Mouse (Mus musculus) midbrain, embryonic 14.5 days (tissue): ENCODE data around the gene Vat1. TPM values are rescaled to one million over a fixed set of nuclear protein-coding genes. Genes with fewer than 3 reads are reported as not detected.
A peak's percentile ranks its signal among the peaks of the same experiment; 100 is the strongest.

Experiments
- ATAC-seq: fragments of 200-750 bp; cut with Nextera tagmentation; 2 replicates; pipeline ENCODE4 v1.8.0; 2017; ENCODE audit warnings: moderate number of reproducible peaks, moderate library complexity; ENCODE audit not compliant: low FRiP score, low TSS enrichment
- DNase-seq: peaks from one replicate; pipeline ENCODE4 v3.0.0-alpha.2; 2015
- H3K27ac ChIP-seq: fragments of 300-500 bp; sonication (generic); replicated peaks from 2 replicates; pipeline ENCODE4 v1.5.1; 2014; ENCODE audit warnings: mild to moderate bottlenecking, low read depth, low read length, moderate library complexity
- H3K27me3 ChIP-seq: fragments of 300-500 bp; sonication (generic); 2 replicates; pipeline ENCODE4 v1.6.1; 2014; ENCODE audit warnings: low read length, control low read depth, mixed read lengths; ENCODE audit not compliant: control insufficient read depth, insufficient read depth
- H3K36me3 ChIP-seq: fragments of 300-500 bp; sonication (generic); 2 replicates; pipeline ENCODE4 v1.6.1; 2014; ENCODE audit warnings: low read length, control low read depth; ENCODE audit not compliant: control insufficient read depth, insufficient read depth
- H3K4me1 ChIP-seq: fragments of 300-500 bp; sonication (generic); 2 replicates; pipeline ENCODE4 v1.6.1; 2014; ENCODE audit warnings: mild to moderate bottlenecking, antibody characterized with exemption, low read length, control low read depth; ENCODE audit not compliant: control insufficient read depth, insufficient read depth
- H3K4me2 ChIP-seq: fragments of 300-500 bp; sonication (generic); 2 replicates; pipeline ENCODE4 v1.6.1; 2014; ENCODE audit warnings: mild to moderate bottlenecking, low read length, moderate library complexity
- H3K4me3 ChIP-seq: fragments of 300-500 bp; sonication (generic); replicated peaks from 2 replicates; pipeline ENCODE4 v1.5.1; 2014; ENCODE audit warnings: low read depth, low read length
- H3K9ac ChIP-seq: fragments of 300-500 bp; sonication (generic); replicated peaks from 2 replicates; pipeline ENCODE4 v1.6.1; 2014; ENCODE audit warnings: mild to moderate bottlenecking, low read length, moderate library complexity
- H3K9me3 ChIP-seq: fragments of 300-500 bp; sonication (generic); 2 replicates; pipeline ENCODE4 v1.6.1; 2016; ENCODE audit warnings: low read length, control low read depth, mixed read lengths; ENCODE audit not compliant: control insufficient read depth
- WGBS: fragments of 180-500 bp; shearing (Covaris S2); extraction: QIAGEN DNeasy Blood & Tissue Kit; methylation state at CpG from one replicate; pipeline ENCODE4 v1.1.7; 2014; 5-methylcytosine and 5-hydroxymethylcytosine counted together
- polyA plus RNA-seq: library from polyadenylated mRNA; unstranded; fragments of >200 nt; fragmentation: Nextera tagmentation; extraction: Ambion mirVana; gene quantifications from 2 replicates; pipeline ENCODE4 v1.2.1, GENCODE M21; 2014

Gene Vat1
- polyA plus RNA-seq, 1 experiment from 2014 or later: 99.9 TPM

DNA sequence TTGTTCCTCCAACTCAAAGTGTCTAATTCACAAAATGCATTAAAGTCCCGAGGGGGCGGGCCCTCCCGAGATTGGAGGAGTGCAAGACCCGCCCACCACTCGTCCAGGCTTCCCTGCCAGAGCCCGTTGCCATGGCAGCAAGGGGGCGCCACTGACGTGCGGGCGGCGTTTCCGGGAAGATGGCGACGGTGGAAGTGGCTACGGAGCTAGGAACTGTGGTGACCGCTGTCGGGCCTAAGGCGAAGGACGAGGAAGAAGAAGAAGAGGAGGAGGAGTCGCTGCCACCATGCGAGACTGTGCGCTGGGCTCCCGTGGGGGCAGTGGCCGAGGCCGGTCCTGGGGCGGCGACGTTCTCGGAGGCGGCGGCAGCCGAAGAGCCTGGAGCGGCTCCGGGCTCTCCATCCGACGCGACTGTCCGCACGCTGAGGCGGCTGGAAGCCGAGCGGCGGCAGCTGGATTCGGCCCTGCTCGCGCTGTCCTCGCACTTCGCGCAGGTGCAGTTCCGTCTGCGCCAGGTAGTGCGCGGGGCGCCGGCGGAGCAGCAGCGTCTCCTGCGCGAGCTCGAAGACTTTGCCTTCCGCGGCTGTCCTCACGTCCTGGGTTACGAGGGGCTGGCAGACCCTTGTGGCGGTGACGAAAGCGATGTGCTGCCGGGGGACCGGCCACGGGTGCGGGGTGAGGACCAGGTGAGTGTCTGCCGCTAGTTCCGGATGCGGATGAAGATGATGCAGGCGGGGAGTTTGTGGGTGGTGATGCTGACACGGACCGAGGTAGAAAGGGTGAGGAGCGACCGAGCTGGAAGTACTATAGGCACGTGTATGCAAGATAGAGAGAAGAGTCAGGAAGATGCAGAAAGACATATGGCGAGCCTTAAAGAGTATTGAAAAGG, 40.9 kb downstream of the Vat1 start, which contains the start of the genes Rundc1 and Ptges3l:
Gene Rundc1 (plus strand): TSS at position 161 of the 889 bp plus-strand sequence.
Gene Ptges3l (minus strand): TSS at position 409 of the 889 bp plus-strand sequence.
- peak within 1 kb of the TSS; percentile 79 for H3K4me2 ChIP-seq
- H3K9me3 ChIP-seq: no peaks in the 10 kb centered on the region
- H3K27me3 ChIP-seq: no peaks in the 10 kb centered on the region
- under 1% methylated on average over 81 of the region's 81 CpGs for WGBS
- peaks cover 14% of the 10 kb centered on the region for H3K36me3 ChIP-seq
- DNase-seq: peak; percentile 99
- H3K9ac ChIP-seq: peak within 1 kb of the TSS; percentile 80
- peak; percentile 90 for ATAC-seq
- H3K27ac ChIP-seq: peak within 1 kb of the TSS; percentile 88
- peaks cover 23% of the 10 kb centered on the region for H3K4me1 ChIP-seq
- H3K4me3 ChIP-seq: peak within 1 kb of the TSS; percentile 84

DNA sequence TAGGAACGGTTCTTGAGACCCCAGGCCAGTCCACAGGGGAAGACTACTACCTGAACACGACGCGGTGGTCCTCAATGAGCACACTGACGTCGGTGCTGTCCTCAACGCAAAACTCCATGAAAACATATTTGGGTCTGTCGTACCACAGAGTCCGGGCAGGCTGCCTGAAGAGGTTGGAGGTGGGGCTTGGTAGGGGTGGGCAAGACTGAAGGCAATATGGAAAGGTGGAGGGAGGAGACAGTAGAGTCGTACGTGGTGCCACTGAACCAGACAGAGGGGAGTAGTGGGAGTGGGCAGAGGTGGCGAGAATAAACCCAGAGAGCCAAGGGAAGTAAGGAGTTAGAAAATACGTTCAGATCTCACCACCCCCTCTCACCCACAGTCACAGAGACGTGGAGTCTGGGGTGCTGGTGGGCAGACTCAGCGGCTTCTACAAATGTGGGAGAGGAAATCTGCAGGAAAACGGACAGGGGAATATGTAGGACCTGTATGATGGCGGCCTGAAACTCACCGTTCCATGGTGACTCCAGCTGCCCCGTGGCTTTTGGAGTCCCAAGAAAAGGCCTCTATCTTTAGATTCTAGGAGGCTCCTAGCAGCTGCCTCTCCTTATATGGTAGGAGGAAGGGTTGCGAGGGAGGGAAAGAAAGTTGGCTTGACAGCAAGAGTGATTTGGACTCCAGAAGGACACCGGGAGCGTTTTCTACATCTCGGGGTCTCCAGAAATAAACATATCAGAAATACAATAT, 41.8 kb downstream of the Vat1 start, which contains the start of gene Gm27029:
Gene Gm27029 (minus strand): TSS at position 692 of the 747 bp plus-strand sequence.
- WGBS: 5% methylated on average over 23 of the region's 23 CpGs
- Histone ChIP-seq H3K9ac (peak within 1 kb of the TSS; percentile 80), H3K27me3 (no peaks in the 10 kb centered on the region), H3K9me3 (no peaks in the 10 kb centered on the region), H3K36me3 (peaks cover 5% of the 10 kb centered on the region), H3K27ac (peak within 1 kb of the TSS; percentile 88), H3K4me1 (peaks cover 23% of the 10 kb centered on the region), H3K4me2 (peak within 1 kb of the TSS; percentile 79), H3K4me3 (peak within 1 kb of the TSS; percentile 84)
- DNase-seq: no peak
- peak; percentile 20; the same call in 1 of the 2 replicates for ATAC-seq

DNA sequence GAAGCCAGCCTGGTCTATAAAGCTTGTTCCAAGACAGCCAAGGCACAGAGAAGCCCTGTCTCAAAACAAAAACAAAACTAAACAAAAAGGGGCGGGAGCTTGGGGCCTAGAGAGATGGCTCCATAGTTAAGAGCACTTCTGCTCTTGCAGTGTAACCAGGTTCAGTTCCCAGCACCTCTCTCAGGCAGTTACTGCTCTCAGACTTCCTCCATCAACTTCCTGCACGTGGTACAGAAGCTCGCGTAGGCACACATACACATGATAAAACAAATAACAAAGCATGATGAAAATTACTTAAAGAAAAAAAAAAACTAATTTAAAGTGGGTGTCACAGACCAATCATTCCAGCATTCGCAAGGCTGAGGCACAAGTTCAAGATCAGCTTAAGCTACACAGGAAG, 45.9 kb downstream of the Vat1 start:
- ATAC-seq (no peak), DNase-seq (no peak)
- no peak overlapping the region for H3K9ac ChIP-seq
- WGBS: 93% methylated on average over 5 of the region's 5 CpGs
- no peak overlapping the region for H3K4me2 ChIP-seq
- H3K4me3 ChIP-seq: no peak overlapping the region
- H3K9me3 ChIP-seq: no peaks in the 10 kb centered on the region
- H3K36me3 ChIP-seq: no peaks in the 10 kb centered on the region
- peaks cover 13% of the 10 kb centered on the region; the same call in 1 of the 2 replicates for H3K4me1 ChIP-seq
- no peaks in the 10 kb centered on the region for H3K27me3 ChIP-seq
- no peak overlapping the region for H3K27ac ChIP-seq

DNA sequence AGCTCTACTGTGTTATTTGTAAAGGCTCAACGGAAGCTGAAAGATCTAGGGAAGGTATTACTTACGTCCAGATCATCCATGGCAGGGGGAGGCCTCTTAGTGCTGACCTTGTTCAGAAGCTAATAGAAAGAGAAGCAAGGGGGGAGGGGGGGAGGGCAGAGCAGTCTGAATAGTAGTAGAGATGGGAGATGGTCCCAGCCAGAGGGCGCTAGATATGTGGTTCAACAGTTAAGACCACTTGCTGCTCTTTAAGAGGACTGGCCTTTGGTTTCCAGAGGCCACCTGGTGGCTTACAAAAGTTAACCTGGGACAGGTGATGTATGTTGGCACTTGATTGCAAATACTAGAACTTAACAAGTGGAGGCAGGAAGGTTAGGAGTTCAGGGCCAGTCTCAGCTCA, 46.4 kb downstream of the Vat1 start:
- Histone ChIP-seq H3K4me2 (no peak overlapping the region), H3K27ac (no peak overlapping the region), H3K9ac (no peak overlapping the region), H3K4me3 (no peak overlapping the region), H3K9me3 (no peaks in the 10 kb centered on the region), H3K27me3 (no peaks in the 10 kb centered on the region), H3K4me1 (peaks cover 13% of the 10 kb centered on the region; the same call in 1 of the 2 replicates), H3K36me3 (no peaks in the 10 kb centered on the region)
- 25% methylated on average over 3 of the region's 3 CpGs for WGBS
- DNase-seq (peak; percentile 21), ATAC-seq (no peak)

DNA sequence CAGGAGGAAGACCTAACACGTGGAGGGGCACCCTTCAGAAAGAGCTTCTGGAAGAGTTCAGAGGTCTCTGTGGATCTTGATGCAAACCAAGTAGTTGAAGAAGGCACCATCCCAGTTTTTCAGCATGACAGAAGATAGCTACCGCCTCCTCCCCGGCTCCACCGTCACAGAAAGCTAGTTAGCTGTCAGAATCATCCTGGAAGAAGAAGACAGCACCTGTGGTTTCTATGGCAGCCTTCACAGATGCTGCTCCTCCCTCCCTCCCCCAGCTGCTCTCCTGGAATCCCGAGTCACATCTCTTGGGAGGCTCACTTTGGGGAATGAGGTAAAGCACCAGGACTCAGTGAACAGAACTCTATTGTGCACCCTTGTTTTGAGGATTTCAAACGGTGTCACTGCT, 47.0 kb downstream of the Vat1 start:
- H3K9ac ChIP-seq: no peak overlapping the region
- peaks cover 7% of the 10 kb centered on the region; the same call in 1 of the 2 replicates for H3K4me1 ChIP-seq
- DNase-seq (no peak), ATAC-seq (no peak)
- WGBS: 42% methylated on average over 6 of the region's 6 CpGs
- H3K4me2 ChIP-seq: no peak overlapping the region
- H3K9me3 ChIP-seq: no peaks in the 10 kb centered on the region
- H3K27me3 ChIP-seq: no peaks in the 10 kb centered on the region
- H3K36me3 ChIP-seq: no peaks in the 10 kb centered on the region
- no peak overlapping the region for H3K27ac ChIP-seq
- no peak overlapping the region for H3K4me3 ChIP-seq

DNA sequence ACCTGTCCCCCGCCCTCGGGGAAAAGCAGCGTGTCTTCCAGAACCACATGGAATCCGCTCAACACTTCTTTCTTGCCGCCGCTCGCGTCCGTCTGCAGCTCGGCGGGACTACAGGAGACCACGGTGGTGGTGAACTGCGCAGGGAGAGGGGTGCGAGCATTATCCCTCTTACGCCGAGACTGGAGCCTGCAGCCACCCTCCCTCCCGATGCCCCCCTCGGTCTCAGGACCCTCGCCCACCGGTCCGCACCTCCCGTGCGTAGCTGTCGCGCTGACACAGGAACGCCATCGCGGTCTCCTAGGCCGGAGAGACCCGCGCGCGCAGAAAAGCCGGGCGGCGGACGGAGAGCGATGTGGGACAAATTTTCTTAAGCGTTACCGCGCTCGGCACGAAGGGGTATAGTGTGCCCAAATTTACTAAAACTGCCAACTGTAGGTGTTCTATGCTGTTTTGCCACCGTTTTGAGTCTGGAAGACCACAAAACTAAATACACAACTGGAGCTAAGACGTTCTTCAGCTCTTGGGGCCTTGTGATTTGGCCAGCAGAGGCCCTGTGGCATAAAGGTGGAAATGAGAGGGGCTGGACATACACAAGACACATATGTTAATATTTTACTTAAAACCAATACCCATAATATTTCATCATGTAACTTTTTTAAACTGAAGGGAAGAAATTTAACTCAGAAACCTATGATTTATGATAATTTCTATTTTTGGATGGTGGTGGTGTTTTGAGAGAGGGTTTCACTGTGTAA, 48.8 kb downstream of the Vat1 start, which contains the start of gene Aarsd1:
Gene Aarsd1 (minus strand): TSS at position 515 of the 755 bp plus-strand sequence.
- ATAC-seq: peak; percentile 76; the same call in 1 of the 2 replicates
- Histone ChIP-seq H3K4me3 (peak within 1 kb of the TSS; percentile 75), H3K9me3 (no peaks in the 10 kb centered on the region)

DNA sequence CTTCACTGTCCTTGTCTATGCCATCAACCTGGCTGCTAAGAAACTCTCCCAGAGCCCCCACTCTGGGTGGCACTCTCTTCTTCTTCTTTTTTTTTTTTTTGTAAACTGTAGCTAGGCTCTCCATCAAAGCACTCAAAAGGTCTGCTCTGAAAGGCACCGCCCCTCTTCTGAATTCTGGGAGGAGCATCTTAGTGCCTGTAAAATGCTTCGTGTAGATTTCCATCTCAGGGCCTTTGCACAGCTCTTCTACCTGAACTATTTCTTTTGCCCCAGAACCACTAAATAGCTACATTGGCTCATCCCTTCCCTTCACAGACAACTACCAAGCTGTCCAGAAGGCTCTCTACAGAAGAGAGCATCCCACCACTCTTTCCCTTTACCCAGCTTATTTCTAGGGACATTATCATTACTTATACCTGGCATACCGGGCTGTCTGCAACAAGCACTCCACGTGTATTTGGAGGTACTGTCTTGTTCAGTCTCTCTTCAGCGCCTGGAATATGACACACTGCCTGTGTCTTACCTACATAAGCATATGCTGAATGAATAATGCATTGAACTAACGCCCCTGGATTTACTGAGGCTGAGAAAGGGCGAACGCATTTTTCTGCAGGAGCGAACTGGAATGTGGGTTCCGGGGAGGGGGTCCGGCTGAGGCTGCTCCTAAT, 49.5 kb downstream of the Vat1 start:
- H3K4me3 ChIP-seq: peak overlapping the region; percentile 75
- H3K27me3 ChIP-seq: no peaks in the 10 kb centered on the region
- WGBS: 3% methylated on average over 11 of the region's 11 CpGs
- H3K9me3 ChIP-seq: no peaks in the 10 kb centered on the region
- H3K36me3 ChIP-seq: peaks cover 22% of the 10 kb centered on the region
- H3K4me2 ChIP-seq: peak overlapping the region; percentile 67
- DNase-seq: no peak
- peak; percentile 34; the same call in 1 of the 2 replicates for ATAC-seq
- peak overlapping the region; percentile 81 for H3K9ac ChIP-seq
- 0 out of 2 replicates have a peak, but pooled peaks cover 6% of the 10 kb centered on the region for H3K4me1 ChIP-seq
- peak overlapping the region; percentile 86 for H3K27ac ChIP-seq

More for the DNA sequence above, 48.8 kb downstream of the Vat1 start, which contains the start of gene Aarsd1:
- Histone ChIP-seq H3K27ac (peak within 1 kb of the TSS; percentile 86), H3K4me1 (0 out of 2 replicates have a peak, but pooled peaks cover 6% of the 10 kb centered on the region), H3K9ac (peak within 1 kb of the TSS; percentile 81), H3K4me2 (peak within 1 kb of the TSS; percentile 67), H3K36me3 (peaks cover 14% of the 10 kb centered on the region), H3K27me3 (no peaks in the 10 kb centered on the region)
- DNase-seq: peak; percentile 94
- WGBS: under 1% methylated on average over 45 of the region's 45 CpGs
